Mouse (Mus musculus): ENCODE results near the gene Srpk3.
A peak's percentile ranks its signal among the peaks of the same experiment; 100 is the strongest.

GRCm38 (mm10) chrX:73738155-73738554 is 36.0 kb upstream of the Srpk3 start:
- peak; percentile 40 for TF ChIP-seq CTCF (IDR thresholded peaks at IDR 0.05; ENCODE audit: low read depth)
- no peak for TF ChIP-seq EP300 (optimal IDR thresholded peaks at IDR 0.05)

Measured in stomach, postnatal 0 days (tissue).